Mouse (Mus musculus) embryonic facial prominence, embryonic 15.5 days (tissue): ENCODE data around the gene Cfap70. TPM values are rescaled to one million over a fixed set of nuclear protein-coding genes. Genes with fewer than 3 reads are reported as not detected.

Source experiments
- ATAC-seq: fragments of 200-750 bp; cut with Nextera tagmentation; 2 replicates; pipeline ENCODE4 v1.8.0; 2017; ENCODE audit warnings: low read depth, moderate TSS enrichment; ENCODE audit not compliant: insufficient number of reproducible peaks, low FRiP score, low TSS enrichment
- H3K27ac ChIP-seq: fragments of 300-500 bp; sonication (generic); replicated peaks from 2 replicates; pipeline ENCODE4 v1.5.1; 2015; ENCODE audit warnings: mild to moderate bottlenecking, inconsistent platforms
- H3K27me3 ChIP-seq: fragments of 300-500 bp; sonication (generic); 2 replicates; pipeline ENCODE4 v1.6.1; 2015; ENCODE audit warnings: inconsistent platforms
- H3K36me3 ChIP-seq: fragments of 300-500 bp; sonication (generic); 2 replicates; pipeline ENCODE4 v1.6.1; 2015; ENCODE audit warnings: mild to moderate bottlenecking, inconsistent platforms
- H3K4me1 ChIP-seq: fragments of 300-500 bp; sonication (generic); 2 replicates; pipeline ENCODE4 v1.6.1; 2015; ENCODE audit warnings: inconsistent platforms
- H3K4me2 ChIP-seq: fragments of 300-500 bp; sonication (generic); replicated peaks from 2 replicates; pipeline ENCODE4 v1.6.1; 2015; ENCODE audit warnings: mild to moderate bottlenecking, inconsistent platforms
- H3K4me3 ChIP-seq: fragments of 300-500 bp; sonication (generic); replicated peaks from 2 replicates; pipeline ENCODE4 v1.5.1; 2015; ENCODE audit warnings: mild to moderate bottlenecking, inconsistent platforms
- H3K9ac ChIP-seq: fragments of 300-500 bp; sonication (generic); 2 replicates; pipeline ENCODE4 v1.6.1; 2015; ENCODE audit warnings: inconsistent platforms
- H3K9me3 ChIP-seq: fragments of 300-500 bp; sonication (generic); replicated peaks from 2 replicates; pipeline ENCODE4 v1.6.1; 2016; ENCODE audit warnings: inconsistent platforms
- WGBS: fragments of 180-500 bp; shearing (Covaris S2); methylation state at CpG from one replicate; pipeline ENCODE4 v1.1.7; 2015; 5-methylcytosine and 5-hydroxymethylcytosine counted together
- polyA plus RNA-seq: library from polyadenylated mRNA; unstranded; fragments of >200 nt; fragmentation: Nextera tagmentation; extraction: Ambion mirVana; gene quantifications from 2 replicates; pipeline ENCODE4 v1.2.1, GENCODE M21; 2015

The Cfap70 gene
- polyA plus RNA-seq: 4.2 and 7.3 TPM in 2 replicates

DNA sequence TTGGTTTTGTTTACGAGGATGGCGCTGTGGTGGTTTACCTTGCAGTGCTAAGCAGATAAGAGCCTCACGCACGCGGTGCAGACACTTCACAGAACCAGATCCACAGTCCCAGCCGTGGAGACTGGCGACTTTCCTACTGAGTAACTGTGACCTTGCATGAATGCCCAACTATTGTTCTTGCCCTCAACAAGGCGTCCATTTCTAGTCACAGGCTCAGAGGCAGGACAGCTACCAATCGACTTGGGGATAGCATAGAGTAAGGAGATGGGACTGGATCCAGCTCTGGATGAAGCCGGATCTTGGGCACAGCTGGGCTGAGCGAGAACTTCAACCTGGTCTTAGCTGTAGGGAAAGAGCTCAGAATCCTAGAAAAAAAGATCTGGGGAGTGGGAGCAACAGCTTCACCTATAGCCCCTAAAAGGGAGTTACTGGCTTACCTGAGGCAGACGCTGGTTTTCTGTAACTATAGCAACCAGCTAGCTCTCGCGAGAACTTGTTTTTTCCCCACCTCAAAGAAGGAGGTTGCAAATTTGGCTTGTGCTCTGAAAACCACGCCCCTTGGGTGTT lies at the start of gene Cfap70:
Cfap70 (minus strand) TSS at position 462 of the 567 bp plus-strand sequence.
- ATAC-seq: peak; percentile 70
- H3K27me3 ChIP-seq: no peaks in the 10 kb centered on the region
- 0 out of 2 replicates have a peak within 1 kb of the TSS, but pooled peaks have one; percentile 13 for H3K27ac ChIP-seq
- H3K36me3 ChIP-seq: peaks cover 15% of the 10 kb centered on the region
- no peaks in the 10 kb centered on the region for H3K4me1 ChIP-seq
- peak within 1 kb of the TSS; percentile 62 for H3K4me2 ChIP-seq
- H3K9ac ChIP-seq: no peak within 1 kb of the TSS
- H3K9me3 ChIP-seq: no peaks in the 10 kb centered on the region
- H3K4me3 ChIP-seq: peak within 1 kb of the TSS; percentile 46
- 1% methylated on average over 15 of the region's 15 CpGs for WGBS

DNA sequence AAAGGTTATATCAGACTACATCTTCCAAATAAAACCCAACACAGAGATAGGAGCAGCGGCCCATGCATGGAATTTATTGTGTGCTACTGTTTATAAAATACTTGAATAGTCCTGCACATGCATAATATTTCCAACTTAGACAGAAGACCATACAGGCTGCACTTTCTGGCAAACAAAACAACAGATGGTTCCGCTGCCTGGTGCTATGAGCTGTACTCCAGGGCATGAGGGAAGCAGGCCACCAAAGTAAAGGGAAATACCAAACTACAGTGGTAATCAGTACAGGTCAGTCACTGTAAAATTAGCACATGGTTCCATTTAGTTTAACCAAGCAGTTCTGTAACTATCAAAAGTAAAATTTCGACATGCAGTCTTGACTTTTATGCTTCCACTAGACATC lies 48.0 kb upstream of the Cfap70 start:
- Histone ChIP-seq H3K27ac (no peak overlapping the region), H3K9me3 (no peaks in the 10 kb centered on the region), H3K27me3 (no peaks in the 10 kb centered on the region), H3K4me2 (no peak overlapping the region), H3K4me3 (no peak overlapping the region), H3K9ac (no peak overlapping the region), H3K4me1 (no peaks in the 10 kb centered on the region), H3K36me3 (peaks cover 31% of the 10 kb centered on the region)
- ATAC-seq: no peak
- 64% methylated on average over 3 of the region's 3 CpGs for WGBS

DNA sequence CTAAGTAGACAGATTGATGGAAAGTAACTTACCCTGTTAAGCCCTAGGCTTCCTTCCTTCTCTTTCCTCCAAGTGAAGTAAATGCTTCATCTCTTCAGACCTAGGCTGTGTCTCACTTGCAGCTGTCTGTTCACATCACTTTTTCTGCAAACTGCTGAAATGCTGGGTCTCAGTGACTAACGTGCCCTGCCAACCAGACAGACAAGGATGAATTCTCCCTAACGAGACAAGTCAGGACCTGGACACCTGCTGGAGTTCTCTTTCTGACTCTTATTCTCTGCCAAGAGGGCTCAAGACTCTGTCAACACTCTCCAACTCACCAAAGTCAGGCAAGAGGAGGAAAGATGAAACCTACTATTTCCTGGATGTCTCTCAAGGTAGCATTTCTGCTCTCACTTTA lies 44.6 kb upstream of the Cfap70 start, which contains the start of gene Mss51:
Mss51 (minus strand) TSS at position 299 of the 400 bp plus-strand sequence.
- no peak within 1 kb of the TSS for H3K4me3 ChIP-seq
- no peak within 1 kb of the TSS for H3K9ac ChIP-seq
- H3K4me2 ChIP-seq: no peak within 1 kb of the TSS
- ATAC-seq: no peak
- no peaks in the 10 kb centered on the region for H3K9me3 ChIP-seq
- no peaks in the 10 kb centered on the region for H3K4me1 ChIP-seq
- H3K27ac ChIP-seq: no peak within 1 kb of the TSS
- WGBS: 75% methylated on average over 2 of the region's 2 CpGs
- H3K27me3 ChIP-seq: no peaks in the 10 kb centered on the region
- peaks cover 39% of the 10 kb centered on the region for H3K36me3 ChIP-seq

DNA sequence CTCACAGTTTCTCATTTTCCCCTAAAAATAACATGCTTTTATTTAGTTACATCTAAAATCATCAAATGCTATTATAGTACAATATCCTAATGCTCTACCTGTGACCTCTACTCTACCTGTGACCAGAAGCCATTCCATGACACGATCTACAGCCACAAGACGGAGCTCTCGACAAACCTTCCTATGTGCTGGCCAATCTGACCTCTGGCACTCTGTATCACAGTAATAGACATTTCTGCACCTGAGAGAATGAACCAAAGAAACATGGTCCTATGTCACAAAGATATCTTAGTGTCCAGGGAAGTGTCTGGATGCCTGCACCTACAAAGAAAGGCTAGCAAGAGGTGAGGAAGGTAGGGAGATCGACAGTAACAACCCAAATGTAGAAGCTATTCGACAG lies 34.0 kb upstream of the Cfap70 start:
- Histone ChIP-seq H3K4me1 (0 out of 2 replicates have a peak, but pooled peaks cover 2% of the 10 kb centered on the region), H3K4me3 (no peak overlapping the region), H3K27me3 (no peaks in the 10 kb centered on the region), H3K9me3 (no peaks in the 10 kb centered on the region), H3K36me3 (peaks cover 25% of the 10 kb centered on the region), H3K27ac (no peak overlapping the region), H3K4me2 (no peak overlapping the region), H3K9ac (no peak overlapping the region)
- WGBS: 92% methylated on average over 5 of the region's 5 CpGs
- ATAC-seq: no peak

DNA sequence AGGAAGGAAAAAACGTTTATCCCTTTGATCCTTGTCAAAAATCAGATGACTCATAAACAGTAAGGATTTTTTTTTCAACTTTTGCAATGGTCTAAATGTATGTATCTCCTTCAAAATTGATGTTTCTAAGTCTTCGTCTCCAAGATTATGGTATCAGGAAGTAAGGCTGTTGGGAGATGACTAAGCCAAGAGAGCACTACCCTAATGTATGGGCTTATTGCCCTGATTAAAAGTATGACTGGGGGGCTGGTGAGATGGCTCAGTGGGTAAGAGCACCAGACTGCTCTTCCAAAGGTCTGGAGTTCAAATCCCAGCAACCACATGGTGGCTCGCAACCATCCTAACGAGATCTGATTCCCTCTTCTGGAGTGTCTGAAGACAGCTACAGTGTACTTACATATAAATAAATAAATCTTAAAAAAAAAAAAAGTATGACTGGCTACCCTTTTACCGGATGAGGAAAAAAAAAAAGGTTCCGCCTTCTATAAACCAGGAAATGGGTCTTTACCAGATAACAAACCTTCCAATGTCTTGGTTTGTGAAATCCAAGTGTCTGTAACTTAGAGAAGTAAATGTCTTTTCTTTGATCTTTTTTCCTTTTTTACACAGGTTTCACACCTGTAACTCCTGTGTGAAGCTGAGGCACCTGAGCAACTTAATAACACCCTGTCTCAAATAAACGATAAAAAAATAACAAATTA lies 30.2 kb upstream of the Cfap70 start:
- WGBS: 87% methylated on average over 7 of the region's 7 CpGs
- Histone ChIP-seq H3K4me2 (no peak overlapping the region), H3K4me1 (peaks cover 11% of the 10 kb centered on the region; the same call in 1 of the 2 replicates), H3K4me3 (no peak overlapping the region), H3K9ac (no peak overlapping the region), H3K9me3 (no peaks in the 10 kb centered on the region), H3K36me3 (peaks cover 25% of the 10 kb centered on the region), H3K27ac (no peak overlapping the region), H3K27me3 (no peaks in the 10 kb centered on the region)
- no peak for ATAC-seq

DNA sequence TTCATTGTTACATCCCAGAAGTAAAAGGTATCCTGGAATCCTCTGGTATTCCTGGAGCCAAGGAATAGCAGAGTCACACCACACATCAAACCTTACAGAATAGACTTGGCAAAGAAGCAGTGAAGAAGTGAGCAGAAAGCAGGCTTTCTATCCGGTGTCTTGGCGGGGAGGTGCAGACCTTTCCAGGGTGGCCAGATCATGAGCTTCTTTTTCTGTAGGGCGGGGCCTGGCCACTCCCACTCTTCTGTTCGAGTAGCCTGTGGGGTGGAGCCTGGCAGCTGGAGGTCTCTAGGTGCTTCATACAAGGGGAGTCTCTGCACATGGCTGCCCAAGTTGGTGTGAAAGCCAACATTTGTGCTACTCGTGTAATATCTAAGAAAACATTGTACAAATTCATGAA lies 29.2 kb upstream of the Cfap70 start:
- Histone ChIP-seq H3K27ac (no peak overlapping the region), H3K4me3 (no peak overlapping the region), H3K9ac (no peak overlapping the region), H3K36me3 (peaks cover 16% of the 10 kb centered on the region), H3K9me3 (no peaks in the 10 kb centered on the region), H3K4me1 (peaks cover 18% of the 10 kb centered on the region; the same call in 1 of the 2 replicates), H3K27me3 (no peaks in the 10 kb centered on the region), H3K4me2 (no peak overlapping the region)
- ATAC-seq: no peak
- WGBS: 28% methylated on average over 5 of the region's 5 CpGs

DNA sequence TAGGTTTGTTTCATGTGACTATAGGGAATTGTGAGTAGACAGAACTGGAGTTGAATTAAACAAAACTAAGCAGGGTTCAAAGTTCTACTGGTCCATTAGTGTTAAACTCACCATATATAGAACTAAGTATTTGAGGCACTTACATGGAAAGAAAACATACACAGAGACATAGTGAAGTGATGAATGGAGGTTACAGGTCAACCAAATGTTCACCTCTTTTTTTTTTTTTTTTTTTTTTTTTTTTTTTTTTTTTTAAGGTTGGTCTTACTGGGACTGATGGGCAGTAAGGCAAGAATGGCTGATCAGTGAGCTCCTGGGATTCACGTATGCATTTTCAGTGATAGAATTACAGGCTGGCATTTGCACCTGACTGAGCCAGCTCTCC lies 28.2 kb upstream of the Cfap70 start:
- peak overlapping the region; percentile 76 for H3K4me3 ChIP-seq
- H3K36me3 ChIP-seq: peaks cover 13% of the 10 kb centered on the region
- no peak overlapping the region for H3K27ac ChIP-seq
- H3K9me3 ChIP-seq: no peaks in the 10 kb centered on the region
- peaks cover 18% of the 10 kb centered on the region; the same call in 1 of the 2 replicates for H3K4me1 ChIP-seq
- ATAC-seq: peak; percentile 25; the same call in 1 of the 2 replicates
- H3K27me3 ChIP-seq: no peaks in the 10 kb centered on the region
- peak overlapping the region; percentile 74 for H3K4me2 ChIP-seq
- WGBS: 33% methylated on average over 1 of the region's 1 CpGs
- H3K9ac ChIP-seq: peak overlapping the region; percentile 53; the same call in 1 of the 2 replicates

DNA sequence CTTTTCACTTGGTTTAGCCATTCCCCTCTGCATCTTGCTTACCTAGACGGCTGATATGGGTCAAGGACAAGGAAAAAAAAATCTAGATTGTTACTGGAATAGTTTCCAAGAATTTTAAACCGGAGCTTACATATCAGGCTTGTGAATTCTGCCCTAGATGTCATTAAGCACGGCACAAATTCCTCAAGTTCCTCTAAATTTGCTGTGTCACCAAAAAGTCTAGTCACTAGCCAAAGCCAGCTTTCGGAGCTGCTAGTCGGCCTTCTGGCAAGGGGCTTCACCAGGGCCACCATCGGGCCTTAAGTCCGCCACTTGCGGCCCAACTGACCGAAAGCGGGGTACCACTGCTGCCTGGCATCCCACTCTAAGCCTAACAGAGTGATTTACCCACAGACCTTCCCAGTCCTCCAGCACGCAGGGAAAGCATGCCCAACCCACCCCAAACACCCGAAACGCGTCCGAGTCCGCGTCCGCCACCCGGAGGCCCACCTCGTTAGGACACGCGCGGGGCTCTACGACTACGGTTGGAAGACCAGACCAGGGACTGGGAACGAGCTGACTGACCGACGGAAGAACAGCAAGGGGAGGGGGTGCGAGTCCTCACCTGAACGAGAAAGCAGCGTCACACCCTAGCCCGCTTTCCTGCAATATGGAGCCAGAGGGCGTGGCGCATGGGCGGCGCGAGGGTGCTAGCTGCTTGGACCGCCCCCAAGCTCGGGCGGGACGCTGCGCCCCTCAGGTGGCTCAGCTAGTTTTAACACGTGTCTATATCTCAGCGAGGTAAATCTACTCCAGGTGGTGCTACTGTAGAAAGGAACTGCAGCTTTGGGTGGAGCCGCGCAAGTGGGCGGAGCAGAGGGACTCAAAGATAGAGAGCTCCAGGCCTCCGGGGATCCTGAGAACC lies 27.5 kb upstream of the Cfap70 start, which contains the start of gene Anxa7:
Anxa7 (minus strand) TSS at position 843 of the 904 bp plus-strand sequence.
- peak within 1 kb of the TSS; percentile 53 for H3K9ac ChIP-seq
- peak within 1 kb of the TSS; percentile 76 for H3K4me3 ChIP-seq
- H3K4me1 ChIP-seq: peaks cover 18% of the 10 kb centered on the region; the same call in 1 of the 2 replicates
- H3K9me3 ChIP-seq: no peaks in the 10 kb centered on the region
- peaks cover 7% of the 10 kb centered on the region; the same call in 1 of the 2 replicates for H3K36me3 ChIP-seq
- ATAC-seq: peak; percentile 89
- peak within 1 kb of the TSS; percentile 74 for H3K4me2 ChIP-seq
- under 1% methylated on average over 48 of the region's 48 CpGs for WGBS
- H3K27ac ChIP-seq: peak within 1 kb of the TSS; percentile 80
- no peaks in the 10 kb centered on the region for H3K27me3 ChIP-seq

DNA sequence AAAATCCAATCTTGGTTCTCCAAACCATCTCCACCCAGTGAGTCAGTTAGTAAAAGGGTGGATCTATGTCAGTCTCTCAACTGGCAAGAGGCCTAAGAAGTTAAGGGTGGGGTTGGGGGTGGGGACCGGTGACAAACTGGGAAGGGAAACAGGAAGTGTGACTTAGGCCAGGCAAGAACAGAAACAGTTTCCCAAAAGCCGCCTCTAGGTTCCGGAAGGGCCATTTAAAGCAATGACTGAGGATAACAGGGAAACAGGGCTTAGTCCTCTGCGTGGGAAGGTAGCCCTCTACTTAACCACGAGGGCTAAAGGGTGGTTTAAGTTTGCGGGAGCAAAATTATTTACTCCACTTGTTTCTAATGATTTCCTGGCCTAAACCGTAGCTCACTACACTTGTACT lies 26.8 kb upstream of the Cfap70 start:
- Histone ChIP-seq H3K4me1 (peaks cover 18% of the 10 kb centered on the region; the same call in 1 of the 2 replicates), H3K36me3 (no peaks in the 10 kb centered on the region), H3K4me2 (peak overlapping the region; percentile 74), H3K9me3 (no peaks in the 10 kb centered on the region), H3K4me3 (peak overlapping the region; percentile 76), H3K9ac (peak overlapping the region; percentile 53; the same call in 1 of the 2 replicates), H3K27me3 (no peaks in the 10 kb centered on the region), H3K27ac (peak overlapping the region; percentile 80)
- no peak for ATAC-seq
- 4% methylated on average over 7 of the region's 7 CpGs for WGBS

DNA sequence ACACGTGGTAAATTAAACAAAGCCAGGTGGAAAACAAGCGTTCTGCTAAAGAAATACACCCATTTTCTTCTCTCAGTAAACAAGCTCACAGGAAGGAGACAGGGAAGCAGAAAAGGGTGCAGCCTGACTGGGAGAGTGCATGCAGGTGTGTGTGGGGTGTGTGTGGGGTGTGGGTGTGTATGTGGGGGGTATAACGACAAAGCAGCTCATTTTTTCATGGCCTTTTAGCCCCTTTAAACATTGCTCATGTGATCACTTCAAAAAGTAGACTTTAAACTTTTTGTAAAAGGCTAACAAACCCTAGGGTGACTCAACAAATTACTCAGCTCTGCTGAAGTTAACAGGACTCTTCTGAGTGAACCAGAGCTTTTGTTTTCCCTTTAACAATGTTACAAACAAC lies 26.4 kb upstream of the Cfap70 start:
- ATAC-seq: no peak
- peak overlapping the region; percentile 68 for H3K27ac ChIP-seq
- no peak overlapping the region for H3K9ac ChIP-seq

More for the DNA sequence above, 26.4 kb upstream of the Cfap70 start:
- Histone ChIP-seq H3K36me3 (peaks cover 3% of the 10 kb centered on the region; the same call in 1 of the 2 replicates), H3K9me3 (no peaks in the 10 kb centered on the region), H3K4me2 (peak overlapping the region; percentile 74), H3K27me3 (no peaks in the 10 kb centered on the region), H3K4me1 (peaks cover 18% of the 10 kb centered on the region; the same call in 1 of the 2 replicates), H3K4me3 (peak overlapping the region; percentile 76)
- 31% methylated on average over 3 of the region's 3 CpGs for WGBS
